Mouse (Mus musculus): Measurements from ENCODE around the gene Enox1. TPM values are rescaled to one million over a fixed set of nuclear protein-coding genes. Genes with fewer than 3 reads are reported as not detected.

Gene Enox1
- polyA plus RNA-seq, 1 experiment = 34.9 TPM

DNA sequence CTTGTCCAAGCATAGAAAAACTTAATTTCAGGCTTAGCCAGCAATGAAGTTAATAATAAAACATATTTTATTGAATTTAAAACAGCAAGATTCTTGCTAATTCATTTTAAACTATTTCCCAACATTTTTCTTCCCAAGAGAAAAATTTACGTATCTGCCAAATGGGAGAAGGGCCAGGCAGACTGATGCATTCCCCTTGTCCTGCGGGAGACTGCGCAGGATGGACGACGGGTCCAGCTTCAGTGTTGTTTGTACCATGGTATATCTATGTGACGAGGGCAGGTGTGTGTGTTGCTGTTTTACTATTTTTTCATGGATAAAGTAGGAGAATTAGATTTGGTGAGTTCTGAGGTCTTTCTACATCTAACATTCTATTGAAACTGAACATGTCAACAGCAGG, 99.1 kb downstream of the Enox1 start:
- no peak for TF ChIP-seq CTCF (IDR thresholded peaks at IDR 0.05; ENCODE audit: borderline replicate concordance, extremely low read depth, insufficient read depth, insufficient read length)
- DNase-seq (ENCODE audit: low read depth) = no peak

DNA sequence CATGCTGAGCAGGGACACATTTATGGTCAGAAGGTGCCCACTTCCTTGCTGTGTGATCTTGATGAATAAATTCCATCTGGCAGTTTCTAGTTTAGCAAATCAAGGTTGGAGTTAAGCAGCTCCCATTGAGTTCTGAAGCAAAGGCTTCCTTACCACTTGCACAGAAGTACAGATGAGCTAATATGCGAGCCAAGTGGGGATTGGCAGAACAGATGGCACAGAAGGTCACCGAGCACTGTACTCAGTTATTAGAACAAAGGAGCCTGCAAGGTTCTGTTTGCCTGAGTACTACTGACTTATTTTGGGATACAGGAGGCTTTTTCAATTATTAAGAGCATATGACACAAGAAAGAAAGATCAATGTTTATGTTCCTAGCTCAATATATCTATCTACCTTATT, 100.4 kb downstream of the Enox1 start:
- TF ChIP-seq CTCF (IDR thresholded peaks at IDR 0.05; ENCODE audit: borderline replicate concordance, extremely low read depth, insufficient read depth, insufficient read length) (no peak), POLR2A (IDR thresholded peaks at IDR 0.05; ENCODE audit: borderline replicate concordance, extremely low read depth, insufficient read depth, insufficient read length, poor library complexity, severe bottlenecking) (no peak)
- DNase-seq (ENCODE audit: low read depth) = peak; percentile 85

DNA sequence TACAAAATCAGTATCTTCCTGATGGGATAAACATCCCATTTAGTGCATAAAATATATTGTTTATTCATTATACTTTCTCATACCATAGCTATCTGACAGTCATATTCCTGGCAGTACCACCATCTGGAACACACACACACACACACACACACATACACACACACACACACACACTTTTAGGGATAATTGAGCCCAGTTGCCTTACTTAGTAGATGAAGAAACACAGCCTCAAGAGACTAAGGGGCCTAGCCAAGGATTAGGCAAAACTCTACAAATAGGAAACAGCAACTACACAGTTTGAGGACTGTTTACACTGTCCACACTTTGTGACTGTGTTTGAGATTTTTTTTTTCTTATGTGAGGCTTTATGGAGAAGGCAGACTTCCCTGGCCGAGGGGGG, 100.9 kb downstream of the Enox1 start:
- DNase-seq (ENCODE audit: low read depth) = peak; percentile 32
- TF ChIP-seq POLR2A (IDR thresholded peaks at IDR 0.05; ENCODE audit: borderline replicate concordance, extremely low read depth, insufficient read depth, insufficient read length, poor library complexity, severe bottlenecking) (no peak), CTCF (IDR thresholded peaks at IDR 0.05; ENCODE audit: borderline replicate concordance, extremely low read depth, insufficient read depth, insufficient read length) (no peak)

DNA sequence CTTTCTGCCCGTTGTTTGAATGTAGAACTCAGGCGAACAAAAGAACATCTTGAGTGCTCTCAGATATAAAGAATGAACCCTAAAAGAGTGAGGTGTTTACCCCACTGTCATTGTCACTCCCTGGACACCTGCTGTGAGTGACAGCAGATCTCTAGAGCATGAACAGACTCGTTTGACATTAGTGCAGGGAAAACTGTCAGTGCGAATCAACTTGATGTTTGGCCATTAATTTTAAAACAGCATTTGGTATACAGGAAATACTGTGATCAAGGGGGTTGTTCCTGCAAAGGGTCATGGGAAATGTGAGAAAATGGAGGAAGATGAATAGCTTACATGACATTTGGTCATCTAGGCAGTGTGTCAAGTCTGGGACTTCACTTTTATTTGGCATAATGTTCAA, 101.6 kb downstream of the Enox1 start:
- TF ChIP-seq POLR2A (IDR thresholded peaks at IDR 0.05; ENCODE audit: borderline replicate concordance, extremely low read depth, insufficient read depth, insufficient read length, poor library complexity, severe bottlenecking) (no peak), CTCF (IDR thresholded peaks at IDR 0.05; ENCODE audit: borderline replicate concordance, extremely low read depth, insufficient read depth, insufficient read length) (no peak)
- DNase-seq (ENCODE audit: low read depth) = no peak

DNA sequence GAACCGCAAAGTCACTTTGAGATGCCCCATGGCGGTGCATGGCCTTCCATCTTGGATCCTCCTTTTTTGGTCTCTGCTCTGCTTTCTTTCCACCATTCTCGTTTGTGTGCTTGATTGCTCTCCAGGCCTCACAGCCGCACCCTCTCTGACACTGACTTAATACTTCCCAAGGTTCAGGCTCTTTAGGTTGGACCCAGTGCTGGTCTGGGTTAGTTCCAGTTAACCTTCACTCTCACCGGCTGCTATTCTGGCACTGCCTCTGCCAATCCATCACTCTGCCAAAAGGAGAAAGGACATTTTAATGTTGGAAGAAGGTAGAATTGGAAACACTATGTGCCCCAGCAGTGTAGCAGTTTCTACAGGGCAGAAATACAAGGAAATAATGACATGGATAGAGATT, 103.1 kb downstream of the Enox1 start:
- no peak for TF ChIP-seq POLR2A (IDR thresholded peaks at IDR 0.05; ENCODE audit: borderline replicate concordance, extremely low read depth, insufficient read depth, insufficient read length, poor library complexity, severe bottlenecking)
- no peak for TF ChIP-seq CTCF (IDR thresholded peaks at IDR 0.05; ENCODE audit: borderline replicate concordance, extremely low read depth, insufficient read depth, insufficient read length)
- no peak for DNase-seq (ENCODE audit: low read depth)

DNA sequence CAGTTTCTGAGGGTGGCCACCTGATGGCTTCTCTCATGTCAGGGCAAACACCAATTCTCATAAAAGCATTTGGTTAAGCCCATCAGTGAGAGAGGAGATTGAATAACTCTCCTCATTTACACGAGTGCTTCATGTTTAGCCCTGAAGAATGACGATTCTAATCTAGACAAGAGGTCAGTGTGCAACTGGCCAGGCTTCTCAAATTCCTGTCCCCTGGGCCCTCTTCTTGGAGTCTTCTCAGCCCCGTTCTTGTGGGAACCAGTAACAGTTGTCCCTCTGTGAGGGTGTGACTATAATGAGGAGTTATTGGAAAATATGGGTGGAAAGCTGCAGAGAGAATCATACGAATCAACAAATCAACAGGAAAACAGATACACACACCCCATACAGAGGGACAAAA, 103.5 kb downstream of the Enox1 start:
- TF ChIP-seq CTCF (IDR thresholded peaks at IDR 0.05; ENCODE audit: borderline replicate concordance, extremely low read depth, insufficient read depth, insufficient read length) (no peak), POLR2A (IDR thresholded peaks at IDR 0.05; ENCODE audit: borderline replicate concordance, extremely low read depth, insufficient read depth, insufficient read length, poor library complexity, severe bottlenecking) (no peak)
- no peak for DNase-seq (ENCODE audit: low read depth)

DNA sequence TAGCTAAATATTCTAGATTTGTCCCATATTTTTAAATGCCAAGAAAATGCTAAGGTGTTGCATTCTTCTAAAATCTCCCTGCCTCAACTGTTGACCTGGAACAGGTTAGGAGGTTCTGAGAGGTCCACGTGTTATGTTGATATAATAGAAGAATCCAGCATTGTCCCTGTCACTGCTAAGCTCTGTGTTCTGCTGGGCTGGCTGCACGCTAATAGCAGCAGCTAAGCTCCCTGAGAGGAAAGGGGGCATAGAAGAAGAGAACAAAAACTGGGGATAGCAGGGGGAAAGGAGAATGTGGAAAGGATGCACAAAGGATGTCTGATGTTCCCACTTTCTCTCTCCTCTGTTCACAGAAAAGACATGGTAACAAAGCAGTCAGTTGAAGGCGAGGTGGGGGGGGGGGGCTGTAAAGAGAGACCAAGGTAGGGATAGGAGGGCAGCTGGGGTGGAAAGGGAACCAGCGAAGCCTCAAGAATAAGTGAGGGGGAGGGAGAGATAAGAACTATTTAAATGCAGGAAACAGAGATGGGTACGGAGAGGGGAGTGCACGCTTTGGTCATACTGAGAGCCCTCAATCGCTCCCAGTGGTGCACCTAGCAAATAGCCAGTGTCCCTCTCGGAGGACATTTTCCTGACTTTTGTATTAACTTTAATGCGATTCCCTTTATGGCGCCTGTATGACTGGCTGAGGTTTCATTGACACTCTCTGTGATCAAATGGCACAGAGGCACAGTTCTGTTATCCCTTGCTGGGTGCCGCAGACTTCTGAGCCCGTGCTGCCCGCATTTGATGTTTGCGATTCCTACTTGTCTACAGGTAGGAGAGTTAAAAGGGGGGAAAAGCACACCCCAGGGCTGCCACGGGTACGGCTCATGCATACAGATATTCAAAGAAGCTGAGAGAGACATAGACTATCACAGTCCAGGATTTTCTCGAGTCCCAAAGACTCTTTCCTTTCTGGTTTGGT, 110.5 kb downstream of the Enox1 start:
- no peak for TF ChIP-seq CTCF (IDR thresholded peaks at IDR 0.05; ENCODE audit: borderline replicate concordance, extremely low read depth, insufficient read depth, insufficient read length)
- TF ChIP-seq POLR2A (IDR thresholded peaks at IDR 0.05; ENCODE audit: borderline replicate concordance, extremely low read depth, insufficient read depth, insufficient read length, poor library complexity, severe bottlenecking) = no peak

DNA sequence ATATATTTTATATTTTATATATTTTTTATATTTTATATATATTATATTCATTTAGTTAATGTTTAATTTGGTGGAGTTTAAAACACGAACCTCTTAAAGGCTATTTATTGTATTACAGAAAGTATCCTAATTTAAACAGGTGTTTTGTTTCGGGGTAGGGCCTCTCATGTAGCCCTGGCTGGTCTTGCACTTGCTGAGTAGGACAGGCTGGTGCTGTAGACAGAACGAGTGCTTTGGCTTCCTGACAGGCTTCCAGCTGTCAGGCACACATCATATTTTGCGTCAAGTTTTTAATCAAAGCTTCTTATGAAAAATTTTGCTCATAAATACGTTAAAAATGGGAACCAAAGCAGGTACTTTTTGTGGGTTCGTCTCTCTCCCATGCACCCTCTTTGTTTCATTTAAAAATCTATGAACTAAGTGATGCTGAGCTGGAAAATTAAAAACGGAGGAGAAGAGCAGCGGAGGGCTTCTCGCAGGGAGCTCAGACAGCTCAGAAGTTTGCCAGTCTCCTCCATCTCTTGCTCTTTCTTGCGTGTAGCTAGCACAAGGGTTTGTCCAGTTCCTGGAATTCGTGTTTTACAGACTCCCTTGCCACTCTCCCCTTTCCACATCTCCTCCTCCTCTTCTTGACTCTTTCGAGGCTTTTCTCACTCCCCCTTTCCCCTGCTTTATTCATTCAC, 115.8 kb downstream of the Enox1 start:
- DNase-seq (ENCODE audit: low read depth) = no peak
- TF ChIP-seq POLR2A (IDR thresholded peaks at IDR 0.05; ENCODE audit: borderline replicate concordance, extremely low read depth, insufficient read depth, insufficient read length, poor library complexity, severe bottlenecking) (no peak), CTCF (IDR thresholded peaks at IDR 0.05; ENCODE audit: borderline replicate concordance, extremely low read depth, insufficient read depth, insufficient read length) (no peak)

More for the DNA sequence above, 110.5 kb downstream of the Enox1 start:
- DNase-seq (ENCODE audit: low read depth) = peak; percentile 78

DNA sequence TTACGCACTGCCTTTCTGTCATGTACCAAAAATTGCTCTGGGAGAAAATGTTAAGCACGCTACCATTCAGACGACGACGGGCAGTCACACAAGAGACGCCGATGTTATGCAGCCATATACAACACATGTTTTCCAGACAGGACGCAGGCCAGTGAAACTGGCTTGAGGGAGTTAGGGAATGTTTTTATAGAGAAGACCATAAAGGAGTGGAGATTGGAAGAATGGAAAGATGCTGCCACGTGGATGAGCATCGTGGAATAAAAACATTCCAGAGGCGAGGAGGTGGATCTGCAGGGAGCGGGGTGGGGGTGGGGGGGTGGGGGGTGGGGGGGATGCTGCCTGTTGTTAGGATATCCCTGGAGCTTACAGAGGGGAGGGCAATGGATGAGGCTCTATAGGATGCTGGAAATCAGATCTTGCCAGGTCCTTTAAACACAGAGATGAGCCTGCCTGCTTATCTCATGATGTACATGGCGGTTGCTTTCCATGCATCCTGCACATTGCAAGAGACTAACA, 116.4 kb downstream of the Enox1 start:
- no peak for DNase-seq (ENCODE audit: low read depth)
- TF ChIP-seq CTCF (IDR thresholded peaks at IDR 0.05; ENCODE audit: borderline replicate concordance, extremely low read depth, insufficient read depth, insufficient read length) (no peak), POLR2A (IDR thresholded peaks at IDR 0.05; ENCODE audit: borderline replicate concordance, extremely low read depth, insufficient read depth, insufficient read length, poor library complexity, severe bottlenecking) (no peak)

DNA sequence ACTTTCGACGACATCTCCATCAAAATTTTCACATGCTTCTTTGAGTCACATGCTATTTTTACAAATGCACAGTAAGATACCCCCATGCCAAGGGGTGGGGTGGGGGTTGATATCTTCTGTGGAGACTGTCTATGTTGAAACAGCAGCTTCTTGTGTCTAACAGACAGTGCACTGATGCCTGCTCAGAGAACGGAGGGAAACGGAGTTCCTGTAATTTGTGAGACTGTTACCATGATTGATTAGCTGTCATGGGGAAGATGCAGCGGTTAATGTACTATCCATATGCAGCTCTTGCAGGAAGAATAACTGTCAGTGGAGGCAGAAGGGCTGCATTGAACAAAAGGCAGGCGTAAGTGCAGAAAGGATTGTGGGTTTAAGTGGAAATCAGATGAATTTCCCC, 117.2 kb downstream of the Enox1 start:
- peak; percentile 74 for DNase-seq (ENCODE audit: low read depth)
- TF ChIP-seq POLR2A (IDR thresholded peaks at IDR 0.05; ENCODE audit: borderline replicate concordance, extremely low read depth, insufficient read depth, insufficient read length, poor library complexity, severe bottlenecking) (no peak), CTCF (IDR thresholded peaks at IDR 0.05; ENCODE audit: borderline replicate concordance, extremely low read depth, insufficient read depth, insufficient read length) (no peak)

DNA sequence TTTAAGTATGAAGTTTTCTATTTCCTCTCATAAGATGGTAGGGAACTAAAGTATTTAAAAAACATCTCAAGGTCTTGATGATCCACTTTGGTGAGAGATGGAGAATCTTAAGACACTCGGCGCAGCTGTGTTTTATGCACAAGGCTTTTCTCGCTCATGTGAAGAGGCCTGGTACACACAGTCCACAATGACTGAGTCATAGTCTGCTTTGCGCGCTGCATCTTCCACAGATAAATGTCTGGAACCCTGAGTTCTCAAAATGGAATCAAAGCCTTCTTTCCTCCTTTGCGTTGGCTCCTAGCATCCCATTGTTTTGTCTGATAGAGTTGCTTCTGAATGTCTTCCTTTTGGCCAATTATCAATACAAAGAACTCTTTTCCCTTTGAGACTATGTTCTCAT, 119.0 kb downstream of the Enox1 start:
- no peak for TF ChIP-seq POLR2A (IDR thresholded peaks at IDR 0.05; ENCODE audit: borderline replicate concordance, extremely low read depth, insufficient read depth, insufficient read length, poor library complexity, severe bottlenecking)
- TF ChIP-seq CTCF (IDR thresholded peaks at IDR 0.05; ENCODE audit: borderline replicate concordance, extremely low read depth, insufficient read depth, insufficient read length) = no peak

More for the DNA sequence above, 119.0 kb downstream of the Enox1 start:
- DNase-seq (ENCODE audit: low read depth) = no peak

All from brain, embryonic 14.5 days (tissue).